Mouse (Mus musculus) C2C12 (cell line): ENCODE data around the gene Irgc1.

Source experiments
- CEBPB ChIP-seq: IDR thresholded peaks from one replicate; pipeline ENCODE4 v1.6.1; 2011; ENCODE audit warnings: low read depth, mild to moderate bottlenecking, control low read depth, moderate library complexity
- CTCF ChIP-seq: IDR thresholded peaks from one replicate; pipeline ENCODE4 v1.5.1; 2011; ENCODE audit not compliant: control insufficient read depth, insufficient read depth, insufficient read length
- FOSL1 ChIP-seq: IDR thresholded peaks from one replicate; pipeline ENCODE4 v1.8.0; 2011; ENCODE audit warnings: mild to moderate bottlenecking, low read length; ENCODE audit not compliant: poor library complexity, insufficient read depth, severe bottlenecking
- MAX ChIP-seq: IDR thresholded peaks from one replicate; pipeline ENCODE4 v1.6.1; 2011; ENCODE audit warnings: mild to moderate bottlenecking, control low read depth
- MYOG ChIP-seq: IDR thresholded peaks from one replicate; pipeline ENCODE4 v1.6.1; 2011; ENCODE audit not compliant: control insufficient read depth, insufficient read length; ENCODE audit errors: extremely low read depth
- USF1 ChIP-seq: IDR thresholded peaks from one replicate; pipeline ENCODE4 v1.6.1; 2011; ENCODE audit warnings: low read depth, mild to moderate bottlenecking, control low read depth, moderate library complexity

GRCm38 (mm10) chr7:24394475-24395161 lies 57.5 kb downstream of the Irgc1 start:
- no peak for TF ChIP-seq CTCF
- no peak for TF ChIP-seq MAX
- TF ChIP-seq USF1, result peak; percentile 64
- no peak for TF ChIP-seq MYOG
- no peak for TF ChIP-seq FOSL1
- no peak for TF ChIP-seq CEBPB
